Mouse (Mus musculus) E14TG2a.4 (cell line): ENCODE results near the gene Cox6a2.

Source experiments
- H3K27me3 ChIP-seq: 2 replicates; pipeline ENCODE4 v1.6.1; 2014; ENCODE audit warnings: low read length, control low read depth; ENCODE audit not compliant: insufficient read depth
- H3K36me3 ChIP-seq: 2 replicates; pipeline ENCODE4 v1.6.1; 2014; ENCODE audit warnings: low read length, control low read depth; ENCODE audit not compliant: insufficient read depth
- H3K4me1 ChIP-seq: replicated peaks from 2 replicates; pipeline ENCODE4 v1.6.1; 2014; ENCODE audit warnings: low read depth, low read length, control low read depth
- H3K4me3 ChIP-seq: replicated peaks from 2 replicates; pipeline ENCODE4 v1.5.1; 2014; ENCODE audit warnings: mild to moderate bottlenecking, low read length
- H3K9me3 ChIP-seq: 2 replicates; pipeline ENCODE4 v1.6.1; 2014; ENCODE audit warnings: low read length, control low read depth
- CTCF ChIP-seq: conservative IDR thresholded peaks from 2 replicates; pipeline ENCODE4 v1.5.1; 2014; ENCODE audit warnings: low read length
- NANOG ChIP-seq: IDR thresholded peaks from 2 replicates; pipeline ENCODE4 v1.6.1; 2014; ENCODE audit warnings: borderline replicate concordance, low read length, mixed read lengths
- POU5F1 ChIP-seq: IDR thresholded peaks from 2 replicates; pipeline ENCODE4 v1.6.1; 2014; ENCODE audit warnings: low read length, borderline replicate concordance

Gene Cox6a2

DNA sequence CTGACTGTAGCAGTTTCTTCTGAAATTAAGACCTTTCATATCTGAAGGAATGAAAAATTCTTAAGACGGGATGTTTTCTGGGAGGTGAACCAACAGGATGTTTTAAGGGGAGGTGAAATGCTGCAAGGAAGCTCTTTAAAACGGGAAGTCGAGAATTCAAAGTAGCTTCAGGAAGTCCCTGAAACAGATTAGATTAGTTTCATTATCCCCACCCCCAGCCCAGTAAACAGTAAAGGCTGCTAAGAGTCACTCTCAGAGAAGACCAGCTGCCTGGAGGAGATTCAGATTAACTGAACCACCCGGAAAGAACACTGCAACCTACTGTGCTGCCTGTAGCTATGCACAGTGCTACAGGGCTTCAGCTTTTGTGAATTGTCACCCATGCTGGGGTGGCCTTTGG, 13.8 kb upstream of the Cox6a2 start:
- Histone ChIP-seq H3K4me3 (no peak overlapping the region), H3K36me3 (no peaks in the 10 kb centered on the region), H3K4me1 (no peaks in the 10 kb centered on the region), H3K27me3 (no peaks in the 10 kb centered on the region), H3K9me3 (no peaks in the 10 kb centered on the region)
- TF ChIP-seq POU5F1 (no peak), CTCF (no peak), NANOG (no peak)

DNA sequence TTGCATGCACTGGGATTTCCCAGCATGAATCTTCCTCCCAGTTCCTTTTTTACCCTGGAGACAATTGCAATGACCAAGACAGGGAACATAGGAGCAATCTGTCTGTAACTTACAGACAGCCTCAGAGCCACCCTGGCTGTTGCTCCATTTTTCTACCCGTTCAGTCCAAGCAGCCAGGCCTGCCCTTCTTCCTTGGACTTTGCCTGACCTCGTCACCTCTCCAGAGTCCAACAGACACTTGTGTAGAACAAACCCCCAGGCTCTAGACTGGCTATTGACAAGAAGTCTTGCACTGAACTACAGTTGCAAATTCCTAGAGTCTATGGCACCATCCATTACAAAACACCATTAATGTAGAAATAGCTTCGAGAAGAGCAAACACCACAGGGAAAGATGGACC, 3.6 kb upstream of the Cox6a2 start:
- H3K4me1 ChIP-seq = peaks cover 6% of the 10 kb centered on the region; the same call in 1 of the 2 replicates
- H3K4me3 ChIP-seq = no peak overlapping the region
- no peaks in the 10 kb centered on the region for H3K36me3 ChIP-seq
- H3K27me3 ChIP-seq = peaks cover 3% of the 10 kb centered on the region; the same call in 1 of the 2 replicates
- H3K9me3 ChIP-seq = no peaks in the 10 kb centered on the region
- TF ChIP-seq POU5F1 (no peak), NANOG (no peak), CTCF (no peak)

DNA sequence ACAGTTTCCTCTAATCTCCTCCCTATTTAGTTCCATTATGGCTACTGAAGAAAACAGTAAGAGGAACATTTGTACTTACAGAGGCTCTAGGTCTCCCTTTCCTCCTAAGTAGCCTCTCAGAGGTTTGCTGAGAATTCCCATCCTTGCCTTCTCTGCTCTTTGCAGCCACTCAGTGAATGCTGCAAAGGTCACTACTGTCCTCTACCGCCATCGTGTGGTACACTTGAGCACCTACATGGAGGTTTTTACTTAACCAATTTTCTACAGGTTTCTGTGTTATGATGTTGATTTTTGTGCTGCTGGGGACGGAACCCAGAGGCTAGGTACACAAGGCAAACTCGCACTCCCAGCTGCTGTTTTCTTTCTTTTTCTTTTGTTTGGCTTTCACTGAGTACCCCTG, 2.0 kb upstream of the Cox6a2 start:
- H3K4me1 ChIP-seq = peaks cover 6% of the 10 kb centered on the region; the same call in 1 of the 2 replicates
- TF ChIP-seq CTCF = peak; percentile 88
- TF ChIP-seq POU5F1 = no peak
- no peak for TF ChIP-seq NANOG
- no peaks in the 10 kb centered on the region for H3K36me3 ChIP-seq

DNA sequence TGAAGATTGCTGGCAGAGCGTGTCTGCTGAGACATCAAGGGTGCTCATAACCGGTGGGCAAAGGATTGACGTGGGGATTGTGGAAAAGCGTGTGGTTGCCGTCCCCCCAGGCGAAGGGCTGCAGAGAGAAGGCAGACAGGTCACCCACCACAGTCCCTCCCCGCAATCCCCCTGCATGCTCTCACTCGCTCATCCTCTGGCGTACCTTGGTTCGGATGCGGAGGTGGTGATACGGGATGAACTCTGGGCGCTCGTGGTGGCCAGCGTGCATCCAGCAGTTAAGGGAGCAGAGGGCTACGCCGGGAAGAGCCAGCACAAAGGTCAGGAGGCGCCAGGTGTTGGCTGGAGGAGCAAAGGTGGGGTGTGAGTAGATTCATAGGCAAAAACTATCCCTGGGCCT, 492 bp downstream of the Cox6a2 start:
- H3K27me3 ChIP-seq = peaks cover 3% of the 10 kb centered on the region; the same call in 1 of the 2 replicates
- no peaks in the 10 kb centered on the region for H3K36me3 ChIP-seq
- H3K9me3 ChIP-seq = no peaks in the 10 kb centered on the region
- peaks cover 6% of the 10 kb centered on the region; the same call in 1 of the 2 replicates for H3K4me1 ChIP-seq
- H3K4me3 ChIP-seq = no peak overlapping the region
- TF ChIP-seq NANOG (no peak), POU5F1 (no peak), CTCF (no peak)

More for the DNA sequence above, 2.0 kb upstream of the Cox6a2 start:
- Histone ChIP-seq H3K9me3 (no peaks in the 10 kb centered on the region), H3K27me3 (peaks cover 3% of the 10 kb centered on the region; the same call in 1 of the 2 replicates), H3K4me3 (no peak overlapping the region)

DNA sequence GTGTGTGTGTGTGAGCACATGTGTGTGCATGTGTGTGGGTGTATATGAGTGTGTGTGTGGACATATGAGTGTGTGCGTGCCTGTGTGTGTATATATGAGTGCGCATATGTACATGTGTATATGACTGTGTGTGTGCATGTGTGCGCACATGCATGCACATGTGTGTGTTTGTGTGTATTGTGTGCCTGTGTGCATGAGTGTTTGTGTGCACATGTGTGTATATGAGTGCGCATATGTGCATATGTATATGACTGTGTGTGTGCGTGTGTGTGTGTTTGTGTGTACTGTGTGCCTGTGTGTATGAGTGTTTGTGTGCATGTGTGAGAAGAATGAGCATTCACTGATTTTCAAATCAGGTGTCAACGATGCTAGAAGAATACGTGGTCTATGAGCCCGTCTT, 2.0 kb downstream of the Cox6a2 start:
- H3K27me3 ChIP-seq = peaks cover 3% of the 10 kb centered on the region; the same call in 1 of the 2 replicates
- no peaks in the 10 kb centered on the region for H3K9me3 ChIP-seq
- peaks cover 6% of the 10 kb centered on the region; the same call in 1 of the 2 replicates for H3K4me1 ChIP-seq
- TF ChIP-seq CTCF = no peak
- no peak for TF ChIP-seq NANOG
- no peak for TF ChIP-seq POU5F1
- H3K36me3 ChIP-seq = no peaks in the 10 kb centered on the region
- H3K4me3 ChIP-seq = no peak overlapping the region

DNA sequence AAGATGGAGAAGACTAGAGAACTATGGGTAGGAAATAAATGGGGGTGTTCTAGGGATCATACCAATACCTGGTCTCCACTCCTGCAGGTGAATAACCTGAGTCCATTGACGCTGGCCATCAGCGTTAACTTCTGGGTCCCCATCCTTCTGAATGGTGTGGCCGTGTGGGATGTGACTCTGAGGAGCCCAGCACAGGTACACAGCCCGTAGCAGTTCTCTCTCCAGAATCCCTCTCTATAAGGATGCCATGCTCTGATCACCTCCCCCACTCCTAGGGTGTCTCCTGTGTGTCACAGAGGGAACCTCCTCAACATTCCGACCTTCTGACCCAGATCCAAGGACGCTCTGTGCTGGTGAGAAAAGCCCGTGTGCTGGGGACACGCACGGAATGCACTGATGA, 3.1 kb downstream of the Cox6a2 start:
- Histone ChIP-seq H3K4me1 (peaks cover 6% of the 10 kb centered on the region; the same call in 1 of the 2 replicates), H3K36me3 (no peaks in the 10 kb centered on the region), H3K4me3 (no peak overlapping the region), H3K27me3 (peaks cover 3% of the 10 kb centered on the region; the same call in 1 of the 2 replicates), H3K9me3 (no peaks in the 10 kb centered on the region)
- no peak for TF ChIP-seq POU5F1
- no peak for TF ChIP-seq CTCF
- TF ChIP-seq NANOG = no peak

DNA sequence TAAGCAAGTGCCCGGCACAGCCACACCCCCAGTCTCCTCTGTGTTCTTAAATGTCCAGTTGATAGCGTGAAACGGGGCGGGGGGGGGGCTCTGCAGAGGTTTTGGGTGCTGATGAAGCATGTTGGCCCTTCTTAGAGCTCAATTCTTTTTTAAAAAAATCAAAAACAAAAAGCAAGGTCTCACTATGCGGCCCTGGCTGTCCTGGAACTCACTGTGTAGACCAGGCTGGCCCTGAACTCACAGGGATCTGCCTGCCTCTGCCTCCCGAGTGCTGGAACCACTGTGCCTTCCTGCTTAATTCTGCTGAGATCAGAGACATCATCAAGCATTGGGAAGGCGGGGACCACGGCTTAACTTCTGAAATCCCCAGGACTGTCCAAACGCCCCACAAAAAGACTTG, 4.6 kb downstream of the Cox6a2 start:
- H3K4me1 ChIP-seq = peaks cover 6% of the 10 kb centered on the region; the same call in 1 of the 2 replicates
- no peaks in the 10 kb centered on the region for H3K36me3 ChIP-seq
- H3K4me3 ChIP-seq = no peak overlapping the region
- TF ChIP-seq POU5F1 (no peak), CTCF (no peak), NANOG (no peak)
- peaks cover 3% of the 10 kb centered on the region; the same call in 1 of the 2 replicates for H3K27me3 ChIP-seq
- H3K9me3 ChIP-seq = no peaks in the 10 kb centered on the region

DNA sequence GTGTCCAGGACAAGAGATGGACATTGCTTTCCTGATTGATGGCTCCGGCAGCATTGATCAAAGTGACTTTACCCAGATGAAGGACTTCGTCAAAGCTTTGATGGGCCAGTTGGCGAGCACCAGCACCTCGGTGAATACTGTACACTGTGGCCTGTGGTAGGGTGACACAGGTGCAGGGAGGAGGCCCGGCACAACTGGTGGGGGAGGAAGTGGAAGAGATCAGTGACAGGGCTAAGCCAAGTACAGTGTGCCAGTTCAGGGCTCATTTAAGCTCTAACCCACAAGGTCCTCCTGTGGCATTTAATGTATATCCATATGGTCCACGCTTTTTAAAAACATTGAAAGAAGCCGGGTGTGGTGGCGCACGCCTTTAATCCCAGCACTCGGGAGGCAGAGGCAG, 24.5 kb downstream of the Cox6a2 start:
- Histone ChIP-seq H3K36me3 (no peaks in the 10 kb centered on the region), H3K27me3 (peaks cover 28% of the 10 kb centered on the region), H3K4me1 (no peaks in the 10 kb centered on the region), H3K4me3 (no peak overlapping the region), H3K9me3 (no peaks in the 10 kb centered on the region)
- TF ChIP-seq NANOG (no peak), CTCF (no peak), POU5F1 (no peak)

DNA sequence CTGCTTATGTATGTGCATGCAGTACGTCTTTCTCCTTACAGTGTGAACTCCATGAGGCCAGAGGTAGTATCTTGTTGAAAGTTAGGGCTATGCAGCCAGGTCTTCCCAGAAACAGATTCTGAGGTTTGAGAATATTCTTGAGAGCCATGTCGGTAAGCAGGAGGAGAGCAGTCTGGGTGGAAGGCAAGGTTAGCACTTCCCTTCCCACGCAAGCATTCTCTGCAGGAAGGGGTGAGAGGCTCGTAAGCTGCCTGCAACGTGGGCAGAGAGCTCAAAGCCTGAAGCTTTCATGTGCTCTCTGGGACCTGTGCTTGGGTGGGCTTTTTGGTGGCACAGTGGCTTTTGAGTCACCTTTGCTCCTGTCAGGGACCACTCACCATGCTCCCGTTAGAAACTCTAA, 25.6 kb downstream of the Cox6a2 start:
- Histone ChIP-seq H3K4me1 (no peaks in the 10 kb centered on the region), H3K27me3 (peaks cover 18% of the 10 kb centered on the region), H3K36me3 (no peaks in the 10 kb centered on the region), H3K4me3 (no peak overlapping the region), H3K9me3 (no peaks in the 10 kb centered on the region)
- TF ChIP-seq NANOG (no peak), POU5F1 (no peak), CTCF (no peak)
